Mouse (Mus musculus) bone marrow, adult 2 months (tissue): ENCODE data around the gene Arid1a. TPM values are rescaled to one million over a fixed set of nuclear protein-coding genes. Genes with fewer than 3 reads are reported as not detected.
"Not testable (repeated sequence)": the region's sequence is repeated elsewhere in the genome, so short reads cannot be mapped to it uniquely, and the experiment has no call there.

Source experiments
- H3K27ac ChIP-seq: fragments of 200-500 bp; 2 replicates; pipeline ENCODE4 v1.5.1; 2012; ENCODE audit warnings: low read depth, mild to moderate bottlenecking, control low read depth, inconsistent platforms, low read length; ENCODE audit not compliant: control insufficient read depth, poor library complexity, insufficient read depth
- H3K4me1 ChIP-seq: fragments of 200-500 bp; 2 replicates; pipeline ENCODE4 v1.6.1; 2011; ENCODE audit warnings: low read length; ENCODE audit not compliant: control insufficient read depth, insufficient read depth
- H3K4me3 ChIP-seq: fragments of 200-500 bp; replicated peaks from 2 replicates; pipeline ENCODE3; 2011; ENCODE audit warnings: mild to moderate bottlenecking, low read depth, low read length, control low read depth; ENCODE audit not compliant: control insufficient read depth
- CTCF ChIP-seq: fragments of 200-500 bp; IDR thresholded peaks from 2 replicates; pipeline ENCODE4 v1.5.1; 2011; ENCODE audit warnings: low read length, control low read depth; ENCODE audit not compliant: control insufficient read depth, insufficient read depth
- POLR2A ChIP-seq: fragments of 200-500 bp; IDR thresholded peaks from 2 replicates; pipeline ENCODE4 v1.6.1; 2011; ENCODE audit warnings: low read depth, mild to moderate bottlenecking, control low read depth, low read length, borderline replicate concordance; ENCODE audit not compliant: control insufficient read depth
- WGBS: fragments of 180-500 bp; shearing (Covaris S2); methylation state at CpG from one replicate; pipeline ENCODE4 v1.1.7; 2018; 5-methylcytosine and 5-hydroxymethylcytosine counted together
- polyA plus RNA-seq: library from polyadenylated mRNA; stranded (reverse); fragments of >200 nt; gene quantifications from 2 replicates; pipeline ENCODE4 v1.2.4, GENCODE M21; 2011; ENCODE audit warnings: low replicate concordance; ENCODE audit not compliant: missing spikeins, insufficient read depth, insufficient read length

The Arid1a gene
- polyA plus RNA-seq, 1 experiment = 76.0 TPM

- H3K4me1 ChIP-seq = peaks cover 10% of the 10 kb centered on the region; the same call in 1 of the 2 replicates
- WGBS = 17% methylated on average over 2 of the region's 2 CpGs
- H3K4me3 ChIP-seq = no peak overlapping the region
- peak overlapping the region; percentile 97 for H3K27ac ChIP-seq
- TF ChIP-seq POLR2A (no peak), CTCF (no peak)
These were observed 97.8 kb downstream of the Arid1a start for GRCm38 (mm10) chr4:133658729-133659128.

GRCm38 (mm10) chr4:133657829-133658458 is 98.6 kb downstream of the Arid1a start:
- peaks cover 10% of the 10 kb centered on the region; the same call in 1 of the 2 replicates for H3K4me1 ChIP-seq

GRCm38 (mm10) chr4:133656997-133657396 is 99.6 kb downstream of the Arid1a start:
- Histone ChIP-seq H3K27ac (no peak overlapping the region; the same call in 1 of the 2 replicates), H3K4me3 (no peak overlapping the region), H3K4me1 (peaks cover 10% of the 10 kb centered on the region; the same call in 1 of the 2 replicates)
- 34% methylated on average over 4 of the region's 4 CpGs for WGBS
- TF ChIP-seq POLR2A (no peak), CTCF (no peak)

More at GRCm38 (mm10) chr4:133657829-133658458, 98.6 kb downstream of the Arid1a start:
- H3K27ac ChIP-seq = peak overlapping the region; percentile 18; the same call in 1 of the 2 replicates
- WGBS = 90% methylated on average over 5 of the region's 5 CpGs
- no peak overlapping the region for H3K4me3 ChIP-seq
- TF ChIP-seq CTCF = no peak
- no peak for TF ChIP-seq POLR2A

DNA sequence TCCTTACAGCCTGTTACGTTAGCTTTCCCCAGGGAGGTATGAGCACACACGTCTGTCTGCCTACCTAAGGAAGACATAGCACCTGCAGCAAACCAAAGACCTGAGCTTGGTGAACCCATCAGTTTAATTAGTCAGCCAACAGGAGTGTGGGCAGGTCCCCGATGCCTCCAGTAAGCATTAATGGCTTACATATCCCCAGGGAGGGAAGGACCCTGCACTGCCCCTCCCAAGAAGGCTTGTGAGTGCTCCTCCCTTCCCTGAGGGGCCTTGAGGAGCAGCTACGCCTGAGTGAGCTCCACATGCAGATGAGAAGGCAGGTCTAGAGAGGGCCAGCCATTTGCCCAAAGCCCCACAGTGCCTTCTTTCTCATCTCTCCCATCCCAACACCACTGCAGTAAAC is 100.3 kb downstream of the Arid1a start:
- WGBS = 58% methylated on average over 4 of the region's 4 CpGs
- TF ChIP-seq POLR2A = no peak
- TF ChIP-seq CTCF = no peak
- H3K4me3 ChIP-seq = no peak overlapping the region
- H3K4me1 ChIP-seq = peaks cover 10% of the 10 kb centered on the region; the same call in 1 of the 2 replicates
- H3K27ac ChIP-seq = no peak overlapping the region

- 87% methylated on average over 5 of the region's 5 CpGs for WGBS
- not testable (repeated sequence) for H3K27ac ChIP-seq, H3K4me3 ChIP-seq, H3K4me1 ChIP-seq
These were observed 102.5 kb downstream of the Arid1a start for GRCm38 (mm10) chr4:133654070-133654469.

DNA sequence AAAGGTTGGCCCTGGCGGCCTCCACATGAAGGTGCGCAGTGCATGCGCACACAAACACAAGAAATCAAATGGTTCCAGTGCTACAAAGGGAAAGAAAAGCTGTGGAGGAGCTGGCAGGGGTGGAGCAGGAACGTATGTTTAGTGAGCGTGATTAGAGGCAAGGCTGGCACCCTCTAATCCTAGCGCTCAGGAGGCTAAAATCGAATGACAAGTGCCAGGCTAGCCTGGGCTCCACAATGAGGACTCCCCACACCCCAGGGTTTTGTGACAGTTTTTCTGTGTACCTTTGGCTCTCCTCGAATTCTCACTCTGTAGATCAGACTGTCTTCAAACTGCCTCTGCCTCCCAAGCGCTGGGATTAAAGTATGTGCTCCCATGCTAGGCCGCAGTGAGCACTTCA is 103.8 kb downstream of the Arid1a start:
- WGBS = 79% methylated on average over 10 of the region's 10 CpGs
- Histone ChIP-seq H3K27ac (no peak overlapping the region), H3K4me3 (no peak overlapping the region), H3K4me1 (peaks cover under 1% of the 10 kb centered on the region; the same call in 1 of the 2 replicates)
- TF ChIP-seq POLR2A (no peak), CTCF (no peak)

- no peak overlapping the region for H3K4me3 ChIP-seq
- TF ChIP-seq POLR2A (no peak), CTCF (no peak)
- no peak overlapping the region for H3K27ac ChIP-seq
- 56% methylated on average over 4 of the region's 4 CpGs for WGBS
- H3K4me1 ChIP-seq = no peaks in the 10 kb centered on the region; the same call in 1 of the 2 replicates
These were observed 104.6 kb downstream of the Arid1a start for GRCm38 (mm10) chr4:133651986-133652385.

DNA sequence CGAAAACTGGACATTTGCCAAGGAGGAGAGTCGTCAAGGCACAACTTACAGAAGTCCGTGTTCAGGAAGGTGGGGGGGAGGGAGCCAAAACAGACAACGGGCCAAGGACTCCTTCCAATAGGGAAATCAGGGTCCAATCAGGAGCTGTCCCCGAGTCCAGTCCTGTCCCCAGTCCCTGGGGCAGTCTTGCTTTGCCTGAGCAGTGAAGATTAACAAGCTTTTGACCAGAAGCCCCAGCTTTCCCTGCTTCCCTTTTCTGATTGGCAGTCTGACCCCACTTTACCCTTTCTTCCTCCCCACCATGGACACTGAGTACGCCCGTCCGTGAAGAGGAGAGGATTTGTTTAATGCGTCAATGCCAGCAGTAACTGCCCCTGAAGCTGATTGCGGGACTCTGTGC is 105.1 kb downstream of the Arid1a start:
- 25% methylated on average over 10 of the region's 10 CpGs for WGBS
- Histone ChIP-seq H3K27ac (no peak overlapping the region), H3K4me3 (no peak overlapping the region), H3K4me1 (no peaks in the 10 kb centered on the region; the same call in 1 of the 2 replicates)
- TF ChIP-seq POLR2A (no peak), CTCF (no peak)

- Histone ChIP-seq H3K4me3 (peak within 1 kb of the TSS; percentile 72), H3K4me1 (no peaks in the 10 kb centered on the region; the same call in 1 of the 2 replicates), H3K27ac (peak within 1 kb of the TSS; percentile 34)
- TF ChIP-seq CTCF (peak; percentile 96), POLR2A (no peak)
- WGBS = 25% methylated on average over 7 of the region's 7 CpGs
These were observed 106.4 kb downstream of the Arid1a start, which contains the start of gene Zdhhc18 for GRCm38 (mm10) chr4:133649989-133650699. Gene Zdhhc18 (minus strand): TSS chr4:133650154.

DNA sequence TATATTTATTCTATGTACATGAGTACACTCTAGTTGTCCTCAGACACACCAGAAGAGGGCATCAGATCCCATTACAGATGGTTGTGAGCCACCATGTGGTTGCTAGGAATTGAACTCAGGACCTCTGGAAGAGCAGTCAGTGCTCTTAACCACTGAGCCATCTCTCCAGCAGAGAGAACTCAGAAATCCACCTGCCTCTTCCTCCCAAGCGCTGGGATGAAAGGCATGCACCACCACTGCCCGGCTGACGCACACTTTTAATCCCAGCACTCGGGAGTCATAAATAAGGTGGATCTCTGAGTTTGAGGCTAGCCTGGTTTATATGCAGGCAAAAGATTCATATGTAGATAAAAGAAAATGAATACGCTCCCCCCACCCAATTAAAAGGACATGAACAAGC is 107.1 kb downstream of the Arid1a start:
- H3K4me3 ChIP-seq = peak overlapping the region; percentile 6
- WGBS = 72% methylated on average over 5 of the region's 5 CpGs
- not testable (repeated sequence) for H3K4me1 ChIP-seq
- H3K27ac ChIP-seq = peak overlapping the region; percentile 34; the same call in 1 of the 2 replicates
